Mouse (Mus musculus): ENCODE results near the gene Map4k3. TPM values are rescaled to one million over a fixed set of nuclear protein-coding genes. Genes with fewer than 3 reads are reported as not detected.

The Map4k3 gene
- total and polyA plus RNA-seq, 2 experiments: 5.6 to 23.6 TPM

- H3K36me3 ChIP-seq (ENCODE audit: control insufficient read depth, insufficient read depth, low read length): peaks cover 47% of the 10 kb centered on the region
- no peaks in the 10 kb centered on the region for H3K27me3 ChIP-seq (ENCODE audit: control insufficient read depth, insufficient read depth, low read length)
- H3K79me2 ChIP-seq (ENCODE audit: control insufficient read depth, insufficient read depth, low read length): 0 out of 2 replicates have a peak, but pooled peaks cover 2% of the 10 kb centered on the region
- H3K4me1 ChIP-seq (ENCODE audit: control insufficient read depth, insufficient read depth, low read length): no peaks in the 10 kb centered on the region
- TF ChIP-seq POLR2A (IDR thresholded peaks at IDR 0.05; ENCODE audit: extremely low read depth, insufficient read depth, low read length): no peak
- no peak for TF ChIP-seq CTCF (IDR thresholded peaks at IDR 0.05; ENCODE audit: low read depth, low read length)
- no peak overlapping the region for H3K27ac ChIP-seq (replicated peaks; ENCODE audit: insufficient read depth, low read depth, low read length)
- no peak for DNase-seq (ENCODE audit: extremely low read depth, low read depth, low spot score)
- no peak overlapping the region for H3K9ac ChIP-seq (ENCODE audit: low read depth, low read length)
- H3K4me3 ChIP-seq (ENCODE audit: insufficient read depth, low read depth, low read length): no peak overlapping the region
- WGBS: 66% methylated on average over 5 of the region's 5 CpGs
These were observed 81.4 kb downstream of the Map4k3 start for GRCm38 (mm10) chr17:80646843-80647242.

- H3K36me3 ChIP-seq (ENCODE audit: control insufficient read depth, insufficient read depth, low read length): peaks cover 46% of the 10 kb centered on the region
- 75% methylated on average over 6 of the region's 6 CpGs for WGBS
- H3K9ac ChIP-seq (ENCODE audit: low read depth, low read length): no peak overlapping the region
- 0 out of 2 replicates have a peak, but pooled peaks cover 2% of the 10 kb centered on the region for H3K79me2 ChIP-seq (ENCODE audit: control insufficient read depth, insufficient read depth, low read length)
- no peak for TF ChIP-seq CTCF (IDR thresholded peaks at IDR 0.05; ENCODE audit: low read depth, low read length)
- TF ChIP-seq POLR2A (IDR thresholded peaks at IDR 0.05; ENCODE audit: extremely low read depth, insufficient read depth, low read length): no peak
- no peak for DNase-seq (ENCODE audit: extremely low read depth, low read depth, low spot score)
- no peaks in the 10 kb centered on the region for H3K27me3 ChIP-seq (ENCODE audit: control insufficient read depth, insufficient read depth, low read length)
- H3K4me1 ChIP-seq (ENCODE audit: control insufficient read depth, insufficient read depth, low read length): no peaks in the 10 kb centered on the region
- no peak overlapping the region for H3K4me3 ChIP-seq (ENCODE audit: insufficient read depth, low read depth, low read length)
- H3K27ac ChIP-seq (replicated peaks; ENCODE audit: insufficient read depth, low read depth, low read length): no peak overlapping the region
These were observed 82.2 kb downstream of the Map4k3 start for GRCm38 (mm10) chr17:80646131-80646530.

- H3K4me1 ChIP-seq (ENCODE audit: control insufficient read depth, insufficient read depth, low read length): no peaks in the 10 kb centered on the region
- no peak overlapping the region for H3K9ac ChIP-seq (ENCODE audit: low read depth, low read length)
- WGBS: 91% methylated on average over 8 of the region's 8 CpGs
- no peak overlapping the region for H3K27ac ChIP-seq (replicated peaks; ENCODE audit: insufficient read depth, low read depth, low read length)
- H3K27me3 ChIP-seq (ENCODE audit: control insufficient read depth, insufficient read depth, low read length): no peaks in the 10 kb centered on the region
- no peak overlapping the region for H3K4me3 ChIP-seq (ENCODE audit: insufficient read depth, low read depth, low read length)
- DNase-seq (ENCODE audit: extremely low read depth, low read depth, low spot score): peak; percentile 55
- H3K79me2 ChIP-seq (ENCODE audit: control insufficient read depth, insufficient read depth, low read length): 0 out of 2 replicates have a peak, but pooled peaks cover 2% of the 10 kb centered on the region
- peaks cover 44% of the 10 kb centered on the region for H3K36me3 ChIP-seq (ENCODE audit: control insufficient read depth, insufficient read depth, low read length)
- TF ChIP-seq CTCF (IDR thresholded peaks at IDR 0.05; ENCODE audit: low read depth, low read length) (no peak), POLR2A (IDR thresholded peaks at IDR 0.05; ENCODE audit: extremely low read depth, insufficient read depth, low read length) (no peak)
These were observed 82.6 kb downstream of the Map4k3 start for GRCm38 (mm10) chr17:80645694-80646034.

GRCm38 (mm10) chr17:80644983-80645693 lies 83.1 kb downstream of the Map4k3 start:
- no peak overlapping the region for H3K4me3 ChIP-seq (ENCODE audit: insufficient read depth, low read depth, low read length)
- no peak overlapping the region for H3K9ac ChIP-seq (ENCODE audit: low read depth, low read length)
- 77% methylated on average over 14 of the region's 14 CpGs for WGBS
- peaks cover 46% of the 10 kb centered on the region for H3K36me3 ChIP-seq (ENCODE audit: control insufficient read depth, insufficient read depth, low read length)
- no peak overlapping the region for H3K27ac ChIP-seq (replicated peaks; ENCODE audit: insufficient read depth, low read depth, low read length)
- DNase-seq (ENCODE audit: extremely low read depth, low read depth, low spot score): peak; percentile 66
- TF ChIP-seq POLR2A (IDR thresholded peaks at IDR 0.05; ENCODE audit: extremely low read depth, insufficient read depth, low read length) (no peak), CTCF (IDR thresholded peaks at IDR 0.05; ENCODE audit: low read depth, low read length) (no peak)
- 0 out of 2 replicates have a peak, but pooled peaks cover 2% of the 10 kb centered on the region for H3K79me2 ChIP-seq (ENCODE audit: control insufficient read depth, insufficient read depth, low read length)
- H3K27me3 ChIP-seq (ENCODE audit: control insufficient read depth, insufficient read depth, low read length): no peaks in the 10 kb centered on the region
- no peaks in the 10 kb centered on the region for H3K4me1 ChIP-seq (ENCODE audit: control insufficient read depth, insufficient read depth, low read length)

GRCm38 (mm10) chr17:80644567-80644966 lies 83.7 kb downstream of the Map4k3 start:
- Histone ChIP-seq H3K79me2 (ENCODE audit: control insufficient read depth, insufficient read depth, low read length) (no peaks in the 10 kb centered on the region), H3K9ac (ENCODE audit: low read depth, low read length) (no peak overlapping the region), H3K36me3 (ENCODE audit: control insufficient read depth, insufficient read depth, low read length) (peaks cover 45% of the 10 kb centered on the region), H3K27ac (replicated peaks; ENCODE audit: insufficient read depth, low read depth, low read length) (no peak overlapping the region), H3K4me3 (ENCODE audit: insufficient read depth, low read depth, low read length) (no peak overlapping the region), H3K27me3 (ENCODE audit: control insufficient read depth, insufficient read depth, low read length) (no peaks in the 10 kb centered on the region), H3K4me1 (ENCODE audit: control insufficient read depth, insufficient read depth, low read length) (no peaks in the 10 kb centered on the region)
- DNase-seq (ENCODE audit: extremely low read depth, low read depth, low spot score): no peak
- TF ChIP-seq CTCF (IDR thresholded peaks at IDR 0.05; ENCODE audit: low read depth, low read length) (no peak), POLR2A (IDR thresholded peaks at IDR 0.05; ENCODE audit: extremely low read depth, insufficient read depth, low read length) (no peak)
- 54% methylated on average over 13 of the region's 13 CpGs for WGBS

- Histone ChIP-seq H3K4me3 (ENCODE audit: insufficient read depth, low read depth, low read length) (no peak overlapping the region), H3K36me3 (ENCODE audit: control insufficient read depth, insufficient read depth, low read length) (peaks cover 33% of the 10 kb centered on the region), H3K9ac (ENCODE audit: low read depth, low read length) (no peak overlapping the region), H3K27ac (replicated peaks; ENCODE audit: insufficient read depth, low read depth, low read length) (no peak overlapping the region), H3K27me3 (ENCODE audit: control insufficient read depth, insufficient read depth, low read length) (no peaks in the 10 kb centered on the region), H3K79me2 (ENCODE audit: control insufficient read depth, insufficient read depth, low read length) (no peaks in the 10 kb centered on the region), H3K4me1 (ENCODE audit: control insufficient read depth, insufficient read depth, low read length) (no peaks in the 10 kb centered on the region)
- no peak for DNase-seq (ENCODE audit: extremely low read depth, low read depth, low spot score)
- TF ChIP-seq POLR2A (IDR thresholded peaks at IDR 0.05; ENCODE audit: extremely low read depth, insufficient read depth, low read length) (no peak), CTCF (IDR thresholded peaks at IDR 0.05; ENCODE audit: low read depth, low read length) (no peak)
- 66% methylated on average over 8 of the region's 8 CpGs for WGBS
These were observed 90.2 kb downstream of the Map4k3 start for GRCm38 (mm10) chr17:80638121-80638520.

Data from liver, adult 2 months (tissue).